Mouse (Mus musculus) CH12.LX (cell line): Measurements from ENCODE around the gene Zfp3.

Experiments used
- CHD1 ChIP-seq: IDR thresholded peaks from 2 replicates; pipeline ENCODE4 v1.6.1; 2012; ENCODE audit warnings: low read depth, low read length, improper control_type of control experiment, inconsistent platforms
- CHD2 ChIP-seq: IDR thresholded peaks from 2 replicates; pipeline ENCODE4 v1.6.1; 2011; ENCODE audit warnings: low read length, improper control_type of control experiment
- CTCF ChIP-seq, 2 experiments: IDR thresholded peaks in 1 of 2; conservative IDR thresholded peaks in 1 of 2; 2 replicates each; pipeline ENCODE4 v1.5.1; 2011 to 2012; ENCODE audit warnings: low read depth in 2 of 2, low read length in 2 of 2, improper control_type of control experiment in 1 of 2, inconsistent platforms in 1 of 2, mild to moderate bottlenecking in 1 of 2, moderate library complexity in 1 of 2
- EP300 ChIP-seq: IDR thresholded peaks from 2 replicates; pipeline ENCODE4 v1.6.1; 2011; ENCODE audit warnings: low read length, improper control_type of control experiment
- GABPA ChIP-seq: IDR thresholded peaks from 2 replicates; pipeline ENCODE4 v1.6.1; 2012; ENCODE audit warnings: low read depth, low read length, improper control_type of control experiment, inconsistent platforms; ENCODE audit not compliant: insufficient replicate concordance
- JUND ChIP-seq: conservative IDR thresholded peaks from 2 replicates; pipeline ENCODE4 v1.6.1; 2011; ENCODE audit warnings: low read depth, low read length, improper control_type of control experiment
- MEF2A ChIP-seq: IDR thresholded peaks from 2 replicates; pipeline ENCODE4 v1.6.1; 2014; ENCODE audit warnings: low read depth, mild to moderate bottlenecking, inconsistent platforms, low read length, improper control_type of control experiment, borderline replicate concordance
- NRF1 ChIP-seq: IDR thresholded peaks from 2 replicates; pipeline ENCODE4 v1.6.1; 2014; ENCODE audit warnings: low read depth, mild to moderate bottlenecking, inconsistent platforms, low read length, improper control_type of control experiment, moderate library complexity
- POLR2A ChIP-seq: IDR thresholded peaks from 2 replicates; pipeline ENCODE4 v1.6.1; 2011; ENCODE audit warnings: low read depth, mild to moderate bottlenecking, improper control_type of control experiment, low read length
- TBP ChIP-seq: conservative IDR thresholded peaks from 2 replicates; pipeline ENCODE4 v1.6.1; 2011; ENCODE audit warnings: low read depth, low read length, improper control_type of control experiment
- USF1 ChIP-seq: IDR thresholded peaks from 2 replicates; pipeline ENCODE4 v1.6.1; 2014; ENCODE audit warnings: low read depth, mild to moderate bottlenecking, inconsistent platforms, low read length, improper control_type of control experiment
- USF2 ChIP-seq: conservative IDR thresholded peaks from 2 replicates; pipeline ENCODE4 v1.6.1; 2011; ENCODE audit warnings: low read depth, low read length, improper control_type of control experiment
- ZC3H11A ChIP-seq: IDR thresholded peaks from 2 replicates; pipeline ENCODE4 v1.6.1; 2012; ENCODE audit warnings: low read depth, mild to moderate bottlenecking, inconsistent platforms, low read length, improper control_type of control experiment
- ZNF384 ChIP-seq: IDR thresholded peaks from 2 replicates; pipeline ENCODE4 v1.6.1; 2012; ENCODE audit warnings: low read depth, low read length, improper control_type of control experiment, inconsistent platforms

GRCm38 (mm10) chr11:70733256-70733655 lies 30.8 kb upstream of the Zfp3 start:
- TF ChIP-seq POLR2A (no peak), GABPA (no peak), EP300 (no peak), USF2 (no peak), JUND (no peak), TBP (no peak), ZNF384 (no peak), CTCF (conservative IDR thresholded peaks at IDR 0.05 in 1 of 2, IDR thresholded peaks at IDR 0.05 in 1 of 2; ENCODE audit: low read depth in 2 of 2, low read length in 2 of 2) (no peak), CHD1 (no peak), NRF1 (no peak), USF1 (no peak), MEF2A (no peak), ZC3H11A (no peak), CHD2 (no peak)
